Mouse (Mus musculus): Measurements from ENCODE around the gene Ccnk. TPM values are rescaled to one million over a fixed set of nuclear protein-coding genes. Genes with fewer than 3 reads are reported as not detected.

Gene Ccnk
- polyA plus RNA-seq, 1 experiment from 2014 or later: 3.3 TPM

GRCm38 (mm10) chr12:108249522-108249921 is 70.1 kb downstream of the Ccnk start:
- H3K36me3 ChIP-seq: no peaks in the 10 kb centered on the region
- no peaks in the 10 kb centered on the region for H3K9me3 ChIP-seq
- no peak overlapping the region for H3K4me3 ChIP-seq (replicated peaks)
- 69% methylated on average over 10 of the region's 10 CpGs for whole genome bisulfite sequencing
- no peak for ATAC-seq (ENCODE audit: insufficient number of reproducible peaks, insufficient read depth, low FRiP score, low TSS enrichment, low read depth)
- no peak overlapping the region for H3K4me2 ChIP-seq
- no peak overlapping the region for H3K9ac ChIP-seq (replicated peaks)
- peaks cover 64% of the 10 kb centered on the region for H3K4me1 ChIP-seq (replicated peaks)
- H3K27me3 ChIP-seq: peaks cover 9% of the 10 kb centered on the region
- H3K27ac ChIP-seq: no peak overlapping the region

GRCm38 (mm10) chr12:108251034-108251792 is 71.8 kb downstream of the Ccnk start:
- 85% methylated on average over 31 of the region's 31 CpGs for WGBS
- Histone ChIP-seq H3K9ac (replicated peaks) (no peak overlapping the region), H3K27ac (no peak overlapping the region), H3K9me3 (no peaks in the 10 kb centered on the region), H3K4me3 (replicated peaks) (no peak overlapping the region), H3K4me2 (no peak overlapping the region), H3K36me3 (no peaks in the 10 kb centered on the region), H3K4me1 (replicated peaks) (peaks cover 58% of the 10 kb centered on the region), H3K27me3 (peaks cover 5% of the 10 kb centered on the region; the same call in 1 of the 2 replicates)
- ATAC-seq (ENCODE audit: insufficient number of reproducible peaks, insufficient read depth, low FRiP score, low TSS enrichment, low read depth): no peak

GRCm38 (mm10) chr12:108251825-108252542 is 72.6 kb downstream of the Ccnk start:
- WGBS: 80% methylated on average over 15 of the region's 15 CpGs
- H3K4me3 ChIP-seq (replicated peaks): no peak overlapping the region
- no peak overlapping the region for H3K9ac ChIP-seq (replicated peaks)
- H3K36me3 ChIP-seq: no peaks in the 10 kb centered on the region
- no peaks in the 10 kb centered on the region for H3K9me3 ChIP-seq
- no peak overlapping the region for H3K27ac ChIP-seq
- peaks cover 62% of the 10 kb centered on the region for H3K4me1 ChIP-seq (replicated peaks)
- no peak for ATAC-seq (ENCODE audit: insufficient number of reproducible peaks, insufficient read depth, low FRiP score, low TSS enrichment, low read depth)
- H3K4me2 ChIP-seq: no peak overlapping the region
- H3K27me3 ChIP-seq: peaks cover 5% of the 10 kb centered on the region; the same call in 1 of the 2 replicates

Other genes starting within 250 kb of the Ccnk start
- gene Bcl11b, start 176.0 kb upstream of the Ccnk start, polyA plus RNA-seq (2016; fragmentation: Nextera tagmentation; extraction: Ambion mirVana): 19.6 and 19.9 TPM in 2 replicates
- 94.2 and 97.4 TPM in 2 replicates for gene Setd3, start 265 bp upstream of the Ccnk start, polyA plus RNA-seq (2016; fragmentation: Nextera tagmentation; extraction: Ambion mirVana)
- 5.2 and 6.6 TPM in 2 replicates for gene Ccdc85c, start 95.8 kb downstream of the Ccnk start, polyA plus RNA-seq (2016; fragmentation: Nextera tagmentation; extraction: Ambion mirVana)
- gene Hhipl1, start 126.7 kb downstream of the Ccnk start, polyA plus RNA-seq (2016; fragmentation: Nextera tagmentation; extraction: Ambion mirVana): 0.50 and 0.53 TPM in 2 replicates
- 2.9 and 4.6 TPM in 2 replicates for gene Cyp46a1, start 154.8 kb downstream of the Ccnk start, polyA plus RNA-seq (2016; fragmentation: Nextera tagmentation; extraction: Ambion mirVana)
- 41.4 and 43.8 TPM in 2 replicates for gene Eml1, start 191.4 kb downstream of the Ccnk start, polyA plus RNA-seq (2016; fragmentation: Nextera tagmentation; extraction: Ambion mirVana)